Mouse (Mus musculus) MEL (cell line): ENCODE data around the gene Hsd3b7. TPM values are rescaled to one million over a fixed set of nuclear protein-coding genes. Genes with fewer than 3 reads are reported as not detected.

Experiments used
- DNase-seq: peaks from one replicate; pipeline ENCODE4 v3.0.0; 2011; ENCODE audit warnings: low read depth, low spot score
- H3K27ac ChIP-seq: 2 replicates; pipeline ENCODE4 v1.5.1; 2012; ENCODE audit warnings: low read depth, mild to moderate bottlenecking, control low read depth, low read length, moderate library complexity; ENCODE audit not compliant: control insufficient read depth
- H3K27me3 ChIP-seq, 2 experiments: fragments of 150-350 bp in 1 of 2; sonication (generic) in 1 of 2; 2 replicates each; pipeline ENCODE4 v1.6.1; 2012; ENCODE audit warnings: low read length in 2 of 2, mild to moderate bottlenecking in 2 of 2, improper control_type of control experiment in 1 of 2, moderate library complexity in 1 of 2; ENCODE audit not compliant: insufficient read depth in 2 of 2, control insufficient read depth in 1 of 2
- H3K36me3 ChIP-seq, 2 experiments: 2 replicates each; pipeline ENCODE4 v1.6.1; 2012 to 2014; ENCODE audit warnings: low read length in 2 of 2, improper control_type of control experiment in 1 of 2, inconsistent platforms in 1 of 2, mild to moderate bottlenecking in 1 of 2; ENCODE audit not compliant: insufficient read depth in 2 of 2, control insufficient read depth in 1 of 2
- H3K4me1 ChIP-seq, 2 experiments: fragments of 150-350 bp in 1 of 2; sonication (generic) in 1 of 2; 2 replicates each; pipeline ENCODE4 v1.6.1; 2012; ENCODE audit warnings: low read length in 2 of 2, improper control_type of control experiment in 1 of 2, mild to moderate bottlenecking in 1 of 2; ENCODE audit not compliant: insufficient read depth in 2 of 2, control insufficient read depth in 1 of 2
- H3K4me3 ChIP-seq, 2 experiments: fragments of 150-350 bp in 1 of 2; sonication (generic) in 1 of 2; 2 replicates each; pipeline ENCODE4 v1.5.1; 2012; ENCODE audit warnings: low read depth in 2 of 2, low read length in 2 of 2, mild to moderate bottlenecking in 2 of 2, moderate library complexity in 2 of 2, control low read depth in 1 of 2, improper control_type of control experiment in 1 of 2; ENCODE audit not compliant: control insufficient read depth in 1 of 2, insufficient read depth in 1 of 2
- H3K79me2 ChIP-seq: 2 replicates; pipeline ENCODE4 v1.6.1; 2012; ENCODE audit warnings: mild to moderate bottlenecking, low read length, moderate library complexity; ENCODE audit not compliant: control insufficient read depth, poor library complexity, insufficient read depth
- H3K9ac ChIP-seq: 2 replicates; pipeline ENCODE4 v1.6.1; 2012; ENCODE audit warnings: low read depth, mild to moderate bottlenecking, control low read depth, low read length, moderate library complexity; ENCODE audit not compliant: control insufficient read depth, poor library complexity, severe bottlenecking
- H3K9me3 ChIP-seq: fragments of 150-350 bp; sonication (generic); replicated peaks from 2 replicates; pipeline ENCODE4 v1.6.1; 2012; ENCODE audit warnings: mild to moderate bottlenecking, low read length, improper control_type of control experiment, moderate library complexity; ENCODE audit not compliant: insufficient read depth
- BHLHE40 ChIP-seq: IDR thresholded peaks from 2 replicates; pipeline ENCODE4 v1.6.1; 2012; ENCODE audit warnings: low read depth, mild to moderate bottlenecking, inconsistent platforms, low read length, improper control_type of control experiment, borderline replicate concordance
- CHD2 ChIP-seq: IDR thresholded peaks from 2 replicates; pipeline ENCODE4 v1.6.1; 2011; ENCODE audit warnings: low read length, improper control_type of control experiment
- CTCF ChIP-seq, 3 experiments: IDR thresholded peaks in 2 of 3; conservative IDR thresholded peaks in 1 of 3; 2 replicates each; pipeline ENCODE4 v1.5.1; 2011 to 2012; ENCODE audit warnings: low read length in 3 of 3, low read depth in 2 of 3, mild to moderate bottlenecking in 2 of 3, improper control_type of control experiment in 1 of 3, inconsistent platforms in 1 of 3, mixed read lengths in 1 of 3, moderate library complexity in 1 of 3; ENCODE audit not compliant: control insufficient read depth in 1 of 3, insufficient read depth in 1 of 3, poor library complexity in 1 of 3, severe bottlenecking in 1 of 3
- E2F4 ChIP-seq: IDR thresholded peaks from 2 replicates; pipeline ENCODE4 v1.6.1; 2011; ENCODE audit warnings: low read depth, low read length, improper control_type of control experiment, borderline replicate concordance
- ETS1 ChIP-seq: IDR thresholded peaks from 2 replicates; pipeline ENCODE4 v1.6.1; 2012; ENCODE audit warnings: low read depth, mild to moderate bottlenecking, inconsistent platforms, low read length, improper control_type of control experiment, moderate library complexity
- GABPA ChIP-seq: IDR thresholded peaks from 2 replicates; pipeline ENCODE4 v1.6.1; 2012; ENCODE audit warnings: low read depth, mild to moderate bottlenecking, inconsistent platforms, low read length, improper control_type of control experiment, moderate library complexity
- GATA1 ChIP-seq: IDR thresholded peaks from 2 replicates; pipeline ENCODE4 v1.6.1; 2011; ENCODE audit warnings: low read depth, low read length, improper control_type of control experiment
- HCFC1 ChIP-seq: IDR thresholded peaks from 2 replicates; pipeline ENCODE4 v1.6.1; 2012; ENCODE audit warnings: low read depth, mild to moderate bottlenecking, inconsistent platforms, low read length, improper control_type of control experiment, moderate library complexity
- JUND ChIP-seq: IDR thresholded peaks from 2 replicates; pipeline ENCODE4 v1.6.1; 2011; ENCODE audit warnings: low read depth, mild to moderate bottlenecking, improper control_type of control experiment, low read length
- KAT2A ChIP-seq: conservative IDR thresholded peaks from 2 replicates; pipeline ENCODE4 v1.6.1; 2012; ENCODE audit warnings: low read depth, low read length, improper control_type of control experiment, inconsistent platforms
- MAFK ChIP-seq: IDR thresholded peaks from 2 replicates; pipeline ENCODE4 v1.6.1; 2011; ENCODE audit warnings: low read depth, mild to moderate bottlenecking, low read length, improper control_type of control experiment, borderline replicate concordance
- MAX ChIP-seq: IDR thresholded peaks from 2 replicates; pipeline ENCODE4 v1.6.1; 2011; ENCODE audit warnings: low read length, improper control_type of control experiment
- MAZ ChIP-seq: IDR thresholded peaks from 2 replicates; pipeline ENCODE4 v1.6.1; 2012; ENCODE audit warnings: low read depth, mild to moderate bottlenecking, inconsistent platforms, low read length, improper control_type of control experiment
- MYC ChIP-seq: IDR thresholded peaks from 2 replicates; pipeline ENCODE4 v1.6.1; 2011; ENCODE audit warnings: low read depth, mild to moderate bottlenecking, low read length, improper control_type of control experiment, moderate library complexity
- POLR2AphosphoS2 ChIP-seq: IDR thresholded peaks from 2 replicates; pipeline ENCODE4 v1.6.1; 2011; ENCODE audit warnings: low read length, improper control_type of control experiment
- RAD21 ChIP-seq: IDR thresholded peaks from 2 replicates; pipeline ENCODE4 v1.6.1; 2011; ENCODE audit warnings: mild to moderate bottlenecking, low read depth, low read length, improper control_type of control experiment
- SIN3A ChIP-seq: IDR thresholded peaks from 2 replicates; pipeline ENCODE4 v1.6.1; 2012; ENCODE audit warnings: low read length, improper control_type of control experiment, inconsistent platforms
- SMC3 ChIP-seq: IDR thresholded peaks from 2 replicates; pipeline ENCODE4 v1.6.1; 2011; ENCODE audit warnings: low read depth, low read length, improper control_type of control experiment
- TBP ChIP-seq: IDR thresholded peaks from 2 replicates; pipeline ENCODE4 v1.8.0; 2011; ENCODE audit warnings: low read depth, low read length, improper control_type of control experiment
- UBTF ChIP-seq: IDR thresholded peaks from 2 replicates; pipeline ENCODE4 v1.6.1; 2012; ENCODE audit warnings: low read depth, mild to moderate bottlenecking, inconsistent platforms, low read length, improper control_type of control experiment, moderate library complexity, borderline replicate concordance; ENCODE audit not compliant: insufficient read depth
- USF1 ChIP-seq: IDR thresholded peaks from 2 replicates; pipeline ENCODE4 v1.6.1; 2014; ENCODE audit warnings: low read depth, mild to moderate bottlenecking, inconsistent platforms, low read length, improper control_type of control experiment, moderate library complexity
- USF2 ChIP-seq, 2 experiments: IDR thresholded peaks; 2 replicates each; pipeline ENCODE4 v1.6.1; 2011 to 2012; ENCODE audit warnings: improper control_type of control experiment in 2 of 2, low read length in 2 of 2, borderline replicate concordance in 1 of 2, inconsistent platforms in 1 of 2, low read depth in 1 of 2, mild to moderate bottlenecking in 1 of 2; ENCODE audit not compliant: insufficient read depth in 1 of 2
- ZC3H11A ChIP-seq: IDR thresholded peaks from 2 replicates; pipeline ENCODE4 v1.6.1; 2012; ENCODE audit warnings: low read depth, mild to moderate bottlenecking, inconsistent platforms, low read length, improper control_type of control experiment
- ZMIZ1 ChIP-seq: IDR thresholded peaks from 2 replicates; pipeline ENCODE4 v1.6.1; 2012; ENCODE audit warnings: low read depth, mild to moderate bottlenecking, inconsistent platforms, low read length, improper control_type of control experiment, moderate library complexity
- polyA plus RNA-seq, 2 experiments: library from polyadenylated mRNA; stranded (reverse) in 1 of 2; unstranded in 1 of 2; fragments of >175 nt in 1 of 2; fragments of >200 nt in 1 of 2; gene quantifications; 2 replicates each; pipeline versions ENCODE4 v1.2.1 to v1.2.4; 2012; ENCODE audit warnings: low replicate concordance in 2 of 2, low read depth in 1 of 2; ENCODE audit not compliant: insufficient read length in 2 of 2, insufficient read depth in 1 of 2, missing spikeins in 1 of 2
- total RNA-seq: library from RNA; depleted of rRNA; stranded (reverse); fragments of 300-350 nt; gene quantifications from 2 replicates; pipeline ENCODE4 v1.2.3, GENCODE M21; 2012

Gene Hsd3b7
- total and polyA plus RNA-seq, 3 experiments: 0.75 to 1.4 TPM; not detected in 1

DNA sequence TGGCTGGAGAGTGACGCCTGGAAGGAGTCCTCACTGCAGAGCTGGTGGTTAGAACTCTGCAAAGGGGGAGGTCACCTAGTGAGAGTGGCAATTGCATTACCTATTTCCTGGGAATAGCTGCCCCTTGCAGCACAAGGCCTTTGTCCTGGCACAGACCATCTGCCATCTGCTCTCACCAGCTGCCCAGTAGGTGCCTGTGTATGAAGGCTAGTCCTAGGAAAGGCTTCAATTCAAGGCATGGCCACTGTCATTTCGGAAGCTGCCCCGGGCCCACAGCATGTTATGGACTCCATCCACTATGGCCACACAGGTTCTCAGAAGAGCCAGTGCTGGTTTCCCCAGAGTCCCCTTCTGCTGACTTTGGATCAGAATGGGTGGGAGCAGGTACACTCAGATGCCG is 1.8 kb upstream of the Hsd3b7 start:
- Histone ChIP-seq H3K36me3 (peaks cover 0 to 5% of the 10 kb centered on the region in 2 experiments; a peak in 2 of 4 replicates), H3K27ac (no peak overlapping the region), H3K4me1 (no peaks in the 10 kb centered on the region), H3K79me2 (no peaks in the 10 kb centered on the region)
- no peak for DNase-seq
- TF ChIP-seq SMC3: no peak
- no peak for TF ChIP-seq UBTF
- no peak for TF ChIP-seq HCFC1
- no peak for TF ChIP-seq MYC
- TF ChIP-seq GATA1: no peak
- TF ChIP-seq GABPA: no peak
- no peak for TF ChIP-seq MAX
- TF ChIP-seq BHLHE40: no peak
- no peak for TF ChIP-seq ETS1
- no peak for TF ChIP-seq KAT2A
- TF ChIP-seq, all 39 proteins: peak for 0
- no peaks in the 10 kb centered on the region for H3K27me3 ChIP-seq
- no peaks in the 10 kb centered on the region for H3K9me3 ChIP-seq
- no peak overlapping the region for H3K4me3 ChIP-seq
- no peak overlapping the region for H3K9ac ChIP-seq

DNA sequence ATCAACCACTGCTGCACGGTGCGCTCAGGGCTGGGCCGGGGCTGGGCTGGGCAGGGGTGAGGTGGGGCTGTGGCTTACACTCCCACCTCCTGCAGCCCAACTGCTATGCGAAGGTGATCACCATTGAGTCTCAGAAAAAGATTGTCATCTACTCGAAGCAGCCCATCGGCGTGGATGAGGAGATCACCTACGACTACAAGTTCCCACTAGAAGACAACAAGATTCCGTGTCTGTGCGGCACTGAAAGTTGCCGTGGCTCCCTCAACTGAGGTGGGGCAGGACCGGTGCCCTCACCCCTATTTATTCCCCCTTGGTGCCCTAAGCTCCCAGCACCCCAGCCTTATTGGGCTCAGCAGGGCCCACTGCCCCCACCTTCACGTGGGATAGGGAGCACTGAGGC is 1.2 kb upstream of the Hsd3b7 start:
- H3K9me3 ChIP-seq: no peaks in the 10 kb centered on the region
- H3K36me3 ChIP-seq: peaks cover 0 to 5% of the 10 kb centered on the region in 2 experiments; a peak in 1 of 4 replicates
- TF ChIP-seq JUND (no peak), POLR2AphosphoS2 (no peak), UBTF (no peak), TBP (no peak), SIN3A (no peak)
- H3K79me2 ChIP-seq: no peaks in the 10 kb centered on the region
- peaks cover 0 to 2% of the 10 kb centered on the region in 2 experiments; a peak in 2 of 4 replicates for H3K4me1 ChIP-seq
- no peak overlapping the region for H3K4me3 ChIP-seq
- H3K9ac ChIP-seq: no peak overlapping the region
- no peaks in the 10 kb centered on the region for H3K27me3 ChIP-seq
- no peak overlapping the region for H3K27ac ChIP-seq
- no peak for DNase-seq

DNA sequence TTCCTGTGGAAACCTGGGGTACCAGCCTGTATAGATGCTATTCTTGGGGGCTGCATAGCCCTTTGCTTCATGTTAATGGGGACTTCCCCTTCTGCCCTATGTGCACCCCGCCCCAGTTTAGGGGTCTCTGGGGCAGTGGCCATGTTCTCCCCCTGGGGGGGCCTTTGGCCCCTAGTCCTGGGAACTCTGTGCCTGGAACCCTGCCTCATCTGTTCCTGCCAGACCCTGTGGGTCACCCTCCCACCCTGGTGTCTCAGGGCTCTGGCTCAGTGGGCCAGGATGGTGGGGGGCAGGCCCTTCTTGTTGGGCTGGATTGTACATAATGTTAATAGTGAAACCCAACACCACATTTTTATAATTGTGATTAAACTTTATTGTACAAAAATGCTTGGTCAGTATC is 666 bp upstream of the Hsd3b7 start:
- no peak for TF ChIP-seq ETS1
- TF ChIP-seq CHD2: no peak
- no peak for TF ChIP-seq USF2 (IDR thresholded peaks at IDR 0.05; ENCODE audit: borderline replicate concordance in 1 of 2, insufficient read depth in 1 of 2, low read depth in 1 of 2, low read length in 2 of 2)
- no peak for TF ChIP-seq JUND
- no peak for TF ChIP-seq E2F4
- no peak for TF ChIP-seq ZMIZ1
- TF ChIP-seq USF1: no peak
- TF ChIP-seq MAZ: no peak
- TF ChIP-seq MAFK: no peak
- TF ChIP-seq RAD21: no peak
- no peak for TF ChIP-seq ZC3H11A
- no peak for TF ChIP-seq MAX
- TF ChIP-seq HCFC1: no peak
- no peak for TF ChIP-seq POLR2AphosphoS2
- no peak for TF ChIP-seq CTCF (IDR thresholded peaks at IDR 0.05 in 2 of 3, conservative IDR thresholded peaks at IDR 0.05 in 1 of 3; ENCODE audit: control insufficient read depth in 1 of 3, insufficient read depth in 1 of 3, low read depth in 2 of 3, low read length in 3 of 3, poor library complexity in 1 of 3, severe bottlenecking in 1 of 3)
- no peaks in the 10 kb centered on the region for H3K27me3 ChIP-seq

More for the DNA sequence above, 666 bp upstream of the Hsd3b7 start:
- no peaks in the 10 kb centered on the region for H3K79me2 ChIP-seq
- peaks cover 4% of the 10 kb centered on the region in 2 experiments; a peak in 2 of 4 replicates for H3K36me3 ChIP-seq
- no peak overlapping the region for H3K27ac ChIP-seq
- no peaks in the 10 kb centered on the region for H3K9me3 ChIP-seq
- no peak overlapping the region for H3K4me3 ChIP-seq
- no peak for DNase-seq
- H3K4me1 ChIP-seq: peaks cover 0 to 7% of the 10 kb centered on the region in 2 experiments; a peak in 3 of 4 replicates
- no peak overlapping the region for H3K9ac ChIP-seq
